Comparison of ENCODE assay signal across 12 mouse cellular contexts in genomic region chr7:83941701-83942101, GRCm38 (mm10). TPM values are rescaled to one million over a fixed set of nuclear protein-coding genes. Genes with fewer than 3 reads are reported as not detected.
DNase-seq lines count a peak whose midpoint lies in the region; ATAC-seq lines count a peak whose summit lies in the region.
"Had no signal": no experiment of that assay in that cellular context is flagged by ENCODE, and none has a peak within 500 bp of the region (broad histone marks: within the 10 kb centered on the region; RNA-seq: fewer than 3 reads in every experiment).

No protein-coding gene starts in this region.

- no peaks in the 10 kb centered on the region for H3K9me3 ChIP-seq in hindbrain, embryonic 14.5 days (ENCODE audit: control insufficient read depth, low read length)
- no peaks in the 10 kb centered on the region for H3K9me3 ChIP-seq in liver, embryonic 12.5 days (replicated peaks)
- H3K9me3 ChIP-seq: embryonic facial prominence, embryonic 13.5 days; limb, embryonic 12.5 days had no signal

- H3K36me3 ChIP-seq in hindbrain, embryonic 14.5 days (replicated peaks; ENCODE audit: control insufficient read depth, insufficient read depth), result no peaks in the 10 kb centered on the region
- no peaks in the 10 kb centered on the region for H3K36me3 ChIP-seq in liver, embryonic 12.5 days
- H3K36me3 ChIP-seq: embryonic facial prominence, embryonic 13.5 days; limb, embryonic 12.5 days had no signal

- H3K4me2 ChIP-seq in hindbrain, embryonic 14.5 days (replicated peaks), result no peak overlapping the region
- H3K4me2 ChIP-seq in liver, embryonic 12.5 days, result no peak overlapping the region
- H3K4me2 ChIP-seq: embryonic facial prominence, embryonic 13.5 days; limb, embryonic 12.5 days had no signal

- H3K27me3 ChIP-seq in hindbrain, embryonic 14.5 days (ENCODE audit: control insufficient read depth, insufficient read depth, low read length), result no peaks in the 10 kb centered on the region
- no peaks in the 10 kb centered on the region for H3K27me3 ChIP-seq in liver, embryonic 12.5 days (replicated peaks)
- H3K27me3 ChIP-seq: embryonic facial prominence, embryonic 13.5 days; limb, embryonic 12.5 days had no signal

- no peak overlapping the region for H3K9ac ChIP-seq in hindbrain, embryonic 14.5 days
- no peak overlapping the region for H3K9ac ChIP-seq in liver, embryonic 12.5 days
- H3K9ac ChIP-seq: embryonic facial prominence, embryonic 13.5 days; limb, embryonic 12.5 days had no signal

- peak; percentile 13 for DNase-seq in heart, adult 8-10 months (ENCODE audit: low spot score)
- no peak for DNase-seq in heart, postnatal 4 days
- DNase-seq in adrenal gland, adult 8-10 months, result peak; percentile 69
- DNase-seq in cerebellum, adult 9-11 months, result peak; percentile 83
- DNase-seq in left cerebral cortex, adult 8-10 months (ENCODE audit: low spot score in 2 of 2), result peak; percentile 4 to 67
- DNase-seq in embryo, embryonic 10.5 days (ENCODE audit: low spot score), result no peak
- no peak for DNase-seq in hindbrain, embryonic 14.5 days (ENCODE audit: low spot score)
- DNase-seq: lung, postnatal 14 days had no signal

- no peaks in the 10 kb centered on the region for H3K4me1 ChIP-seq in hindbrain, embryonic 14.5 days (replicated peaks; ENCODE audit: control insufficient read depth, insufficient read depth, low read length)
- no peaks in the 10 kb centered on the region for H3K4me1 ChIP-seq in liver, embryonic 12.5 days
- H3K4me1 ChIP-seq: embryonic facial prominence, embryonic 13.5 days; limb, embryonic 12.5 days had no signal

- no peak overlapping the region for H3K4me3 ChIP-seq in hindbrain, embryonic 14.5 days (replicated peaks; ENCODE audit: low read length)
- no peak overlapping the region for H3K4me3 ChIP-seq in liver, embryonic 12.5 days
- H3K4me3 ChIP-seq: embryonic facial prominence, embryonic 13.5 days; limb, embryonic 12.5 days had no signal

- WGBS in hindbrain, embryonic 14.5 days, result 95% methylated on average over 8 of the region's 8 CpGs
- 68% methylated on average over 8 of the region's 8 CpGs for WGBS in liver, embryonic 12.5 days (ENCODE audit: insufficient replicate concordance)

- no peak for ATAC-seq in hindbrain, embryonic 14.5 days (ENCODE audit: low FRiP score)
- no peak for ATAC-seq in liver, embryonic 12.5 days
- ATAC-seq: hindbrain, embryonic 16.5 days had no signal

- H3K27ac ChIP-seq in hindbrain, embryonic 14.5 days, result no peak overlapping the region
- no peak overlapping the region for H3K27ac ChIP-seq in liver, embryonic 12.5 days
- H3K27ac ChIP-seq: embryonic facial prominence, embryonic 13.5 days; limb, embryonic 12.5 days had no signal

RNA-seq across cellular contexts. Expression of gene Mesd, which starts 57.4 kb away (rescaled TPM):
- 10 to 100 TPM; 42.9 to 57.8 (median 53.9) TPM for total RNA-seq in heart, adult 8-10 months (2022)
- 10 to 100 TPM; 57.8 to 61.1 TPM for total RNA-seq in heart, postnatal 4 days (2021)
- total RNA-seq in adrenal gland, adult 8-10 months (2022), result 100 to 1,000 TPM; 109 to 131 (median 117) TPM
- total RNA-seq in left cerebral cortex, adult 8-10 months (2022), result 10 to 100 TPM; 61.7 to 70.5 (median 69.1) TPM
- 55.8 and 56.1 TPM in 2 replicates for polyA plus RNA-seq in hindbrain, embryonic 14.5 days (2014; fragmentation: Nextera tagmentation; extraction: Ambion mirVana)
- 71.4 and 76.5 TPM in 2 replicates for polyA plus RNA-seq in liver, embryonic 12.5 days (2016; fragmentation: Nextera tagmentation; extraction: Ambion mirVana)

RNA-seq across cellular contexts. Expression of gene Tlnrd1, which starts 57.6 kb away (rescaled TPM):
- total RNA-seq in heart, adult 8-10 months (2022), result 1 to 10 TPM; 5.0 to 7.7 (median 6.1) TPM
- 10 to 100 TPM; 31.7 to 33.4 TPM for total RNA-seq in heart, postnatal 4 days (2021)
- 10 to 100 TPM; 14.9 to 17.2 (median 15.9) TPM for total RNA-seq in adrenal gland, adult 8-10 months (2022)
- total RNA-seq in left cerebral cortex, adult 8-10 months (2022), result 10 to 100 TPM; 22.3 to 26.4 (median 24.2) TPM
- polyA plus RNA-seq in hindbrain, embryonic 14.5 days (2014; fragmentation: Nextera tagmentation; extraction: Ambion mirVana), result 13.0 and 15.4 TPM in 2 replicates
- polyA plus RNA-seq in liver, embryonic 12.5 days (2016; fragmentation: Nextera tagmentation; extraction: Ambion mirVana), result 21.7 and 23.1 TPM in 2 replicates

Comparison
In these comparisons a context has a peak if more than half of its experiments do, and no peak if none do; other contexts are left out.
1. DNase-seq: peak in heart, adult 8-10 months (single experiment), adrenal gland, adult 8-10 months (single experiment), cerebellum, adult 9-11 months (single experiment) and left cerebral cortex, adult 8-10 months (2 of 2); none in heart, postnatal 4 days (single experiment), embryo, embryonic 10.5 days (single experiment) and hindbrain, embryonic 14.5 days (single experiment).